Mouse (Mus musculus) erythroid progenitor cell, adult 5-6 weeks (primary cell): ENCODE measurements around the gene Ankdd1a. TPM values are rescaled to one million over a fixed set of nuclear protein-coding genes. Genes with fewer than 3 reads are reported as not detected.

Experiments used
- ATAC-seq: replicated peaks from 2 replicates; pipeline ENCODE4 v1.8.0; 2016; ENCODE audit warnings: moderate number of reproducible peaks, mild to moderate bottlenecking, moderate TSS enrichment, inconsistent platforms; ENCODE audit not compliant: poor library complexity, low FRiP score, severe bottlenecking
- total RNA-seq, 2 experiments: library from RNA; stranded (forward) in 1 of 2; stranded (reverse) in 1 of 2; fragments of 150-400 nt in 1 of 2; fragments of 186-747, 209-891 nt in 1 of 2; gene quantifications; 2 replicates each; pipeline versions ENCODE4 v1.2.3 to v1.2.4; 2015 to 2017; ENCODE audit warnings: low replicate concordance in 2 of 2

The Ankdd1a gene
- total RNA-seq (2015; ENCODE audit: low replicate concordance) (not detected in 2 replicates), total RNA-seq (2017; ENCODE audit: low replicate concordance) (not detected in 2 replicates)

DNA sequence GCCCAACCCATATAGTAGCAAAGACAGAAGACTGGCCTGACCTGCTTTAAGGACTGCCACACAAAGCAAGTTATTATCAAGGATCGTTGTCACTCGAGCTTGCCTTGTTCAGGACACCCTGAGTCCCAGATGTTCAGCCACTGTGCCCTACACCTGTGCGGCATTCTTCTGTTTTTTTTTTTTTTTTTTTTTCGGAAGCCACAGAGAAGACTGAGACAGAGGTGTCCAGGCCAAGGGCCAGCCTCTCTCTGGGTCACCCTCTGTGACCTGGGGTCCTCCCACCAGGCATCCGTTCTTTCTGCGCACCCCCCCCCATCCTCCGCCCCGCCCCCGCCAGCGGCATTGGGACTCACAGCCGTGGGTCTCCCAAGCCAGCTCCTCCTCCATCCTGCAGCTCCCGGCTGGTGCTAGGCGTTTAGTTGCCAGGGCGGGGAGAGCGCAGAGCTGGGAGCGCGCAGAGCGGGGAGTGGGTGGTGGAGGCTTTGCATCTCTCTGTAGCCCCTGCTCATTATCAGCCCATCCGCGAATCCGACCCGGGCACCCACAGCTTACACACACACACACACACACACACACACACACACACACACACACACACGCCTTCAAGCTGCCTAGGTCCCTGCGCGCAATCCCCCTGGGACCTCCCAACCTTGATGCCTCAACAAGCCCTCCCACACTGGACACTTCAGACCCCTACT lies at the start of gene Ankdd1a:
TSS of gene Ankdd1a (minus strand) at position 387 of the 698 bp plus-strand sequence.
- ATAC-seq: no peak

DNA sequence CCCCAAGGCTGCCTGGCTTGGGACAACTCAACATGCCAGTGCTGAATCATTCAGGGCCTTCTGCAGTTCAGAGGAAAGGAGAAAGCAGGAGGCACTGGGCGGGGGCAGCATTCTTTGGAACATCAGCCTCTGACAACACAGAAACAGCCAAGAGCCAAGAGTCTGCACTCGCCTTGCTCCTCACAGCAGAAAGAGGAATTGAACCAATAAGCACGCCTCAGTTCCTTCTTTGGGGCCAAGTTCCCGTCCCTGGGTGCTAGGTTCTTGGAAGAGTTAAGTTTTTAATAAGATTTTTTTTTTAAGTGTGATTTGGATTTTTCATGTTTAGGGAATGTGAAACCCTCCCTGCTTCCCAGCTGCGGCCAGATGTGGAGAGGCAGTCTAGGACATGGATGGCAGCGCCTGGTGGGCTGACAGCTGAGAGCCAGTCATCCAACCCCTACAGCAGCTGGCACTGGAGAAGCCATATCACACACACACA lies 49.5 kb upstream of the Ankdd1a start:
- no peak for ATAC-seq

- ATAC-seq: no peak
These were observed 48.8 kb upstream of the Ankdd1a start for GRCm38 (mm10) chr9:65568787-65569186.

DNA sequence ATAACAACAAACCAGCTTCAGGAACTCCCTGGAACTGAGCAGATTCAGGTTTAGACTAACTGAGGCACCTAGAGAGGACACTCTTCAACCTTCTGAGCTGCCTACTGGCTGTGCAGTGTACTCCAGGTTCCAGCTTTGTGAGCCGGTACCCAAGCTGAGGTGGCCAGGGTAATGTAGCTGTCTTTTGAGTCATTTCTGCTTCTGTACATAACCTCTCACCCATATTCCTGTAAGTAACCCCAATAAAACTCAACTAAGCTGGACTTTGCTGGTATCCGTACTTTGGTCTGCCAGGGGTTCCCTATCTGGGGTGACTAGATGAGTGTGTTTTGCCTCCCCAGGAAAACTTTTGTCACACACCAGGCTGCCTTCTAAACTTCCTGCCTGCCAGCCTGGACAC lies 44.7 kb upstream of the Ankdd1a start:
- ATAC-seq: no peak

GRCm38 (mm10) chr9:65563073-65563472 lies 43.1 kb upstream of the Ankdd1a start:
- no peak for ATAC-seq

GRCm38 (mm10) chr9:65562081-65562506 lies 42.1 kb upstream of the Ankdd1a start:
- no peak for ATAC-seq

GRCm38 (mm10) chr9:65561016-65561415 lies 41.0 kb upstream of the Ankdd1a start:
- ATAC-seq: no peak

DNA sequence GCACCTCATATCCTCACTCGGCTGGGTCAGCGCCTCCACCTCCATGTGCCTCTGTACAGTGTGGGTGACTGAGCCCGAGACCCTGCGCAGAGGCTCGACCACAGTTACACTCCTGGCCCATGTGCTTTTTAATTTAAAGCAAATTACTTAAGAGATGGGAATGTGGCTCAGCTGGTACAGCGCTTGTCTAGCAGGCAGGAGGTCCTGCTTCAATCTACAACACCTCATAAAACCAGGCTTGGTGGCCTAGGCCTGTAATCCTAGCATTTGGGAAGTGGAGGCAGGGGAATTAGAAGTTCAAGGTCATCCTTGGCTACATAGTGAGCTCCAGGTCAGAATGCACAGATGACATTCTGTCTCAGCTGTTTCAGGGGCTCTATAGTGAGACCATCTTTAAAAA lies 38.8 kb upstream of the Ankdd1a start:
- ATAC-seq: no peak

DNA sequence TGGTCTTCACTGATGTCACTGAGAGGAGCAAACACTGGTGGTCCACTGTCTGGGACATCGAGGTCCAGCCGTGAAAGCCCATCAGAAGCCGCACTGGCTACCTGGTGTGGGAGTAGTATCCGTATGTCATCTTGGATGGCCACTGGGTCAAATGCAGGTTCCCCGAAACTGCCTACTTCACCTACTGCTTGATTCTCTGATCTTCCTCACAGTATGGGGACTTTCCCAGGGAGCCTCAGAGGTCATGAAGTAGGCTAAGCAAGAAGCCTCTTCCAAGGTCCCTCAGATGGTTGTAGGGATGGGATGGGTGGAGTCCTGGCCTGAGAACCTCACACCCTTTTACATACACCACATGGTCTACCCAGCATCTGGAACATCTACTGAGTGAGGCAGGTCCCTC lies 37.0 kb upstream of the Ankdd1a start:
- no peak for ATAC-seq

- no peak for ATAC-seq
These were observed 36.4 kb upstream of the Ankdd1a start for GRCm38 (mm10) chr9:65556349-65556748.

GRCm38 (mm10) chr9:65555621-65556020 lies 35.6 kb upstream of the Ankdd1a start:
- peak; percentile 18; the same call in 1 of the 2 replicates for ATAC-seq

- peak; percentile 91 for ATAC-seq
These were observed 35.0 kb upstream of the Ankdd1a start for GRCm38 (mm10) chr9:65555001-65555405.

DNA sequence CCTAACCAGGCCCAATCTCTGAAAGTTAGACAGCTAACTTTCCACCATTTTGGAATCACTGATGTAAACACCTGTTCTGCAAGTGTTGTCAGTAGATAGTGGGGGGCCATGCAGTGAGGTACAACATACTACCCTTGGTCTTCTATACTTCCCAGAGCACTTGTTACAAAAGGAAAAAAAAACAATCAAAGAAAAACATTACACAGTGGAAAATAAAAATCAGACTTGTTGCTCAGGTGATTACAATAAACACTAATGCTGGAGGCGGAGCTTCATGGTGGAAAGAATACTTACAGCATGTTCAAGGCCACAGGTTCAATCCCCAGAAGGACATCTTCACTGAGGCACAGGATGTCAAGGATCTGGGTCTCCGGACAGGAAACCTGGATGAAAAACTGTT lies 32.7 kb upstream of the Ankdd1a start:
- no peak for ATAC-seq

DNA sequence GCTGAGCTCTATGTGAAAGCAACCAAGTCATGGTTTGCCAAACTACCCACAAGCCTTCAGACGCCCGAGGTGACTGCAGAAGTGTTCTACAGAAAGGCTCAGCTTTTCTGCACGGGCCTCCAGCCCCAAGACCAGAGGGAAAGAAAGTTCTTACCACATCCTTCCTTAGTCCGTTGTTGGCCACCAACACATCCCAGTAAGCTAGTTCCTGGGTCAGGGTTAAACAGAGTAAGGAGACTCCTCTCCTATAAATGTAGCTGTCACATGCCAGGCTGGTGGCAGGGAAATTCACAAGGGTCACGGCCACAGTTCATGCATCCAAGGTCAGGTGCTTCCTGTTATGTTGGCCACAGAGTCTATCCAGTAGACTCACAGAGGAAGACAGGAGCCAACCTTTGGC lies 32.1 kb upstream of the Ankdd1a start:
- ATAC-seq: no peak

DNA sequence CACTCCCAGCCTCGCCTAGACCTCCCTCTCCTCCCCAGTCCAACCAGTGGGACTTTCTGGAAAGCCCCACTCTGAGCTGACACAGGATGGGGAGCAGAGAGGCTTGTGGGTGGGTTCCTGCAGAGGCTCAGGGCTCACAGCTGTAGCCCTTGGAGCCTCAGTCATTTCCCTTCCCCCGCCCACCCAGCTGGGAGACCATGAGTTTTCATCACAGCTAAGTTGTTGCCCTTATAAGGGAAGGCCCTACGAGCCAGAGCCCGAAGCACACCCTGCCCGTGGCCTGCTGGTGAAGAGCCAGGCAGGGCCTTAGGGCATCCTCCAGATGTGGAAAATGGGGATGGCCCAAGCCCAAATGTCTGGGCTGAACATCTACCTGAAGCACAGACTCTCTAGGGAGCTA lies 31.0 kb upstream of the Ankdd1a start:
- no peak for ATAC-seq

GRCm38 (mm10) chr9:65550079-65550831 lies 30.3 kb upstream of the Ankdd1a start:
- ATAC-seq: no peak

- ATAC-seq: no peak
These were observed 29.6 kb upstream of the Ankdd1a start for GRCm38 (mm10) chr9:65549643-65550042.

DNA sequence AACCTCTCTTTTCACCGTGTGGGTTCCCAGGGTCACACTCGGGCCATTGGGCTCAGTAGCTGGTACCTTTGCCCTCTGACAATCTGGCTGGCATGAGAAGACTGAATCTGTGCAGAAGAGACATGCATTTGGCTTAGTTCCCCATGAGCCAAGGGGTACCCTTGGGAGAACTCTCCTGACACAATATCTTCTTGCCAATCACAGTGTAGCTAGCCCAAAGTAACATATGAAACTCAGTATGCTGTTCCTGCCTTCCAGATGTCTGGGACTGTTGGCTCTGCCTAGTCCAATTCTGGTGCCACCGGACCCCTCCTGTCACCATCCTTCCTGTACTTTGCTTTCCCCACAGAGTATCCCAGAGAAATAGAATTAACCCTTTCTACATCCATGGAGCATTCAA lies 29.1 kb upstream of the Ankdd1a start:
- ATAC-seq: no peak

DNA sequence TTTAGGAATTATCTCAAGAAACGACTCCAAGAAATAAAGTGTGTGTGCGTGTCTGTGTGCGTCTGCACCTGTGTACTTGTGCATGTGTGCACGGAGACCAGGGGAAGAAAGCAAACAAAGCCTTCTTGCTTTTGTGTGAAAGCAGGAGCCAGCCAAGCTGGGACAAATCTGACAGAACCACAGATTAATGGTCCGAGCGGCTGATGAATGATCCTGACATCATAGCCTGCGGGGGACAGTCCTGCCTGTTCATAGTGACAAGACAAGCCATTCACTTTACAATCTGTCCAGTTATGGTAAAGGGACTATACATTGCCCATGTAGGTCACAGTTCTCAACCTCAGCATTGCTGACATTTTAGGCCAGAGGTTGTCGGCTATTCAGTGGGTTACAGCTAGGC lies 28.3 kb upstream of the Ankdd1a start:
- ATAC-seq: no peak

GRCm38 (mm10) chr9:65547844-65548243 lies 27.9 kb upstream of the Ankdd1a start:
- ATAC-seq: no peak

- no peak for ATAC-seq
These were observed 27.1 kb upstream of the Ankdd1a start for GRCm38 (mm10) chr9:65547111-65547510.
